Mouse (Mus musculus) layer of hippocampus, adult 11-12 months (tissue): ENCODE measurements around the gene Dcaf10.
A peak's percentile ranks its signal among the peaks of the same experiment; 100 is the strongest.
"Not testable (repeated sequence)": the region's sequence is repeated elsewhere in the genome, so short reads cannot be mapped to it uniquely, and the experiment has no call there.

ENCODE experiments used
- DNase-seq: peaks from one replicate; pipeline ENCODE4 v3.0.0; 2022; ENCODE audit warnings: low spot score

Dcaf10 gene

DNA sequence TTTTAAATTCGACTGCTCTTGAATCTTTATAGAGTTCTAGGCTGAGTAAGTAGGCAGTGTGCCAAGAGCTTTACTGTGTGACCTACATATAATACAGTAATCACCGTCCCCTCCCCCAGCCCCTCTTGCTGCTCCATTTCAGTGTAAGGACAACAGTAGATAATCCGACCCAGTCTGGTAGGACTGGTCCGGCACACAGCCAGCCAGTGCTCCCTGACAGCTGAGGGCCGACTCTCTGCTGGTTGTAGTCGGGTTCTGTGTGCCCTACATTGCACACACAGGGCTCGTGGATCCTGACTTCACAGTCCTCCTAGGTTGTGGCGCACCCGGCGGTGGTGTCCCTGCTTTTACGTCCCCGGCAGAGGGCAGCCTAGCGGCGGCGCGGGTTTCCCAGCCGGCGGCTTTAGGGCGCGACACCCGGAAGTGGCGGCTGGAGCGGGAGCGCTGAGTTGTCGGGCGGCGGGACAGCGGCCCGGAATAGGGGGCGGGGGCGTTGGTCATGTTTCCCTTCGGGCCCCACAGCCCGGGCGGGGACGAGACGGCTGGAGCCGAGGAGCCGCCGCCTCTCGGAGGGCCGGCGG, at the start of gene Dcaf10:
Gene Dcaf10, plus strand, starts transcription at position 433 of the 581 bp plus-strand sequence.
- peak; percentile 91 for DNase-seq

DNA sequence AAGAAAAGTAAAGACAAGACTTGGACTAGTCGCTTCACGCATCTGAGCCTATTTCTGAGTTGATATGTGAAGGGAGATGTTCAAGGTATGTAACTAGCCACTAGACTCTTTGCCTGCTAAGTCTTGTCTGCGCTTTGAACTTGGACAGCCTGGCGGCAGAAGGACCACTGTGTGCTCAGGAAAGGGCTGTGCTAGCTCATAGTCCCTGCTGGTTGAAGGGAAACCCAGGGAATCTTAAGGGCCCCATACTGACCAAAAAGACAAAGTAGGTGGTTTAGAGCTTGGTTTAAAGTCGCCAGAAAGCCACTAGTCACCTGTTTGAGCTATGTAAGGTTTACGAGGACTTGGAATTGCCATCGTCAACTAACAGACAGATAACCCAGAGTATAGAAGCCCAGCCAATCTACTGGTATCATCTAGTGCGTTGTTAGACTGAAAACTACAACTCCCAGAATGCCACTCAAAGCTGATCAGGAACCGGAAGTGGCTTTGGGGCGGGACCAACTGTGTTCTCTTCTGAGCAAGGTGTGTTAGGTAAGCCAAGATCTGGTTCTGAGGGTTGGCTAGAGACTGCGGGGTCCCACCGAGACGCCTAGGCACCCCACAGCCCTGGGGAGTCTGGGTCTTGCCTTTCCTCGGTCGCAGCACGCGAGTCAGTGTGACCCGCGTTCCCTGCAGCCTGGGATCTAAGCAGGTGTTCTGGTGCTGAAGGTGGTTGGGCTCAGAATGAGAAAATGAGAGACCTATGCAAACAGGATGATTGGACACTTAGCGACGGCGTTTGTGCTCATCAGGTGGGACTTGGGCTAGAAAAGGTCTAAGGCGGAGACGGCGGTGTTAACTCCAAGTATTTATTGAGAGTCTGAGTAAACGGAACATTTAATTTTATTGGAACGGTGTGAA, 45.0 kb upstream of the Dcaf10 start, which contains the start of gene Trmt10b:
Gene Trmt10b, plus strand, starts transcription at position 466 of the 903 bp plus-strand sequence.
- peak; percentile 80 for DNase-seq

DNA sequence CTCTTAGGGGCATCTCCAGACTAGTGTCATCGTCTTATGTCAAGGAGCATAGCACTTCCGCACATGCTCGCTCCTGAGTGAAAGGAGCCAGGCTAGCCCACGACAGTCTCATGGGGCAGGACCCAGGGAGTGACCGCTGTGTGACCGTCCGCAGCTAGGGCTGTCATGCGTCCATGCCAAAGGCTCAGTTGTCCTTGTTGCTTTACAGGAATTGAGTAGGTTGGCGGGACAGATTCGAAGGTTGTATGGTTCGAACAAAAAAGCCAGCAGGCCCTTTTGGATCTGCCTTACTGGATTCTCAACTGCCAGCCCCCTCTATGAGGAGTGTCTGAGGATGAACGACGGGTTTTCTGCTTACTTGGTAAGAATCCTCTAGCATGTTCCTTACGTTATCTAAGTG, 36.4 kb upstream of the Dcaf10 start:
- DNase-seq = no peak

DNA sequence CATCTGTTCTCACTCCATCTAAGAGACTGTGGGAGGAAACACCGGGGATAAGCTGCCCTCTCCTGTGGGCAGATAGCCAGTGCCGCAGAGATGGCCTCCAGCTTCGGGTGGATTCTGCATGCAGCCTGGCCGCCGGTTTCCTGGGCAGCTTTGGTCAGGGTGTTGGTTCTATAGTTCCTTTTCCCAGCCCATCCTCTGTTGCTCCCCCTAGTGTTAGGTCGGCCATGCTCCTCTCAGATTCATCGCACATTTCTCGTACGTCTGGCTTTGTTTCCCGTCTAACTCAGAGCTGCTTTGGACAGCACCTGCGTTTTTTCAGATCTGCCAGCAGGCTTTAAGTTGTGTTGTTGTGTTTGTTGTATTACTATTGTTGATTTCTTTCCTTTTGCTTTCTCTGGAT, 33.9 kb upstream of the Dcaf10 start:
- DNase-seq = no peak

DNA sequence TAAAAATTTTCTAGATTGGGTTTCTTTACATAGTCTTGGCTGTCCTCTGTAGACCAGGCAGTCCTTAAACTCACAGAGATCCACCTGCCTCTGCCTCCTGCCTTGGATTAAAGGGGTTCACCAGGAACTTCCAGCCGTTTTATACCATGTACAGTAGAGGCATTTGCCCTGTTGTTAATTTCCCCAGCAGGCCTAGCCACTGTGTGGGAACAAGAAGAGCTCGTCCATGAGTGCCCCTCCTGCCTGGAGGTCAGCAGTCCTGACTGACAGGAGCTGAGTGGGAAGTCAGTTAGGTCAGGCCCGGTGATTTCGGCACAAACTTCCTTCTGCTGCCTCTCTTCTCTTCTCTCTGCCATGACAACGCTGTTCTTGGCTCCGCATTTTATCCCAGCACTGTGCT, 33.3 kb upstream of the Dcaf10 start:
- DNase-seq = no peak

DNA sequence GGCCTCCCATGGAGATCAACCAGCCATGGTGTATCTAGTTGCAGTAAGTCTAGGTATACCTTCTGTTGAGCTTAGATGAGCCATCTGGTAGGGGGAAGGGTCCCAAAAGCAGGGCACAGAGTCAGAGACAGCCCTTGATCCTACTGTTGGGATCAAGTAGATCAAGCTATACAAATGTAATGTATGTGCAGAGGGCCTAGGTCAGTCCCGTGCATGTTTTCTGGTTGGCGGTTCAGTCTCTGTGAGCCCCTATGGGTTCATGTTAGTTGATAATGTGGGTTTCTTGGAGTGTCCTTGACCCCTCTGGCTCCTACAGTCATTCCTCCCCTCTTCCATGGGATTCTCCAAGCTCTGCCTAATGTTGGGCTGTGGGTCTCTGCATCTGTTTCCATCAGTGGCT, 30.8 kb upstream of the Dcaf10 start:
- DNase-seq = no peak

DNA sequence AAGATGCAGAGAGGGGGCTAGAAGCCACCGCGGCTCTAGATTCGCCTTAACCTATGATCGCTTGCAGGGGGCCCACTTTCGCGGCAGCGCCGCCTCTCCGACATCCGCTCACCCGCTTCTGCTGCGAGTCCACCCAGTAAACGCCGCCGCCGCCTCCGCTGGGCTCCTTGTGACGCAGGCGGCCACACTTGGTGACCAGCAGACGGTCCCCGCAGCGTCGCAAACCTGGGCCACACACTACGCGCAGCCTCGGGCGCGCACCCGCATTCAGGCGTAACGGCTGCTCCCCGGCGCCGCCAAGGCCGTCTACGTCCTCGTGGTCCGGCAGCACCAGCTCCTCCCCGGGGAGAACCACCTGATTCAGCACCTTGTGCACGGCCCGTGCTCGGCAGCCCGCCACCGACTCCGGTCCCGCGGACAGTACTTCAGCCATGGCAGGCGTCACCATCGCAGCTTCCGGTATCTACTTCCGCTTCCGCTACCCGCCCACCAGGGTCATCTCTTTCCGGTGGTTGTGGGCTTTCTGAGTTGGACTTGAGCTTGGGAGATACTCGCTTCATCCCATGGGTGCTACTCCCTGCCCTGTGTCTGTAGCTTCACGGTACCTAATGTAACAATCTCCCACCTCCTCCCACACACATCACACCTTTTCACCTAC, 21.6 kb upstream of the Dcaf10 start:
- peak; percentile 89 for DNase-seq

DNA sequence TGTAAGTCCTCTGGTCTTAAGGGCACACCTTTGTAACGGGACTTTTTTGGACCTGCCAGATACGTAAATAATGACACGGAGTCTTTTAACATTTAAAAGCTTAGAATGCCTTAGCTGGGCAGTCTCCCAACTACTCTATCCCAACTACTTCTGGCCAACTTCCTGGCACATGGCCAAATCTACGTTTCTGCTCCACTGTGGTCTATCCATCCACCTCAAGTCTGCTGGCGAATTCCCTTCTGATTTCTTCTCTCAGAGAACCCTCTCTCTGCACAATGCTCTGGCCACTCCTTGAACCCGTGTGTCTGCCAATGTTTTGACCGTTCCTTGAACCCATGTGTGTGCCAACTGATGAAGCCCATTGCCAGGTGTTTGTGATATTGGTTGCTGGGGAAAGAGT, 10.8 kb upstream of the Dcaf10 start:
- no peak for DNase-seq

DNA sequence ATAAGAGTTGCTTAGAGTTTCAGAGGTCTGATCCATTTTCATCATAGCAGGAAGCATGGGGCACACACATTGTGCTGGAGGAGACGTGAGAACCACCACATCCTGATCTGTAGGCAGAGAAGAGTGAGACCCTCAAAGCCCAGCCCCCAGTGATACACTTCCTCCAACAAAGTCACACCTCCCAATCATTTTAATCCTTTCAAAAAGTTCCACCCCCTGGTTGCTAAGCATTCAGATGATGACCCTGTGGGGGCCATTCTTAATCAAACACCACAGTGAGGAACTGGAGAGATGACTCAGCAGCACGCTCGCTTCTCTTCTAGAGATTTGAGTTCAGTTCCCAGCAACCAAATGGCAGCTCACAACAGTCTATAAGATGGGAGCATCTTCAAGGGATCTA, 9.4 kb upstream of the Dcaf10 start:
- no peak for DNase-seq

DNA sequence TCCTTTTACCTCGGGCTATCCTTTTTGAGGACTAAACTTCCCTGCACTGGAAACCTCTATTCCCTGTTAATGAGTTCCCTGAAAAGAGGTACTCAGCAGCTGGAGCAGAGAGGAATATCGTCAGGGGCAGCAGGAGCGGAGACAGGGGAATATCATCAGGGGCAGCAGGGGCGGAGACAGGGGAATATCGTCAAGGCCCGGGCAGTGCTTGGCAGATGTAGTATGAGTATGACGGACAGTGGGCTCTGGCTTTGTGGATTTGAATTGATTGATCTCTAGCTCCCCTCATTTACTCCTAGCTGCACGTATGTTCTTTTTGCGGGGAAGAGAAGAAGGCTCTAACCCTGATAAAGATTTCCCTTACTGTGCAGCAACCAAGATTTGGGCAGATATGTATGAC, 675 bp upstream of the Dcaf10 start:
- DNase-seq = no peak

DNA sequence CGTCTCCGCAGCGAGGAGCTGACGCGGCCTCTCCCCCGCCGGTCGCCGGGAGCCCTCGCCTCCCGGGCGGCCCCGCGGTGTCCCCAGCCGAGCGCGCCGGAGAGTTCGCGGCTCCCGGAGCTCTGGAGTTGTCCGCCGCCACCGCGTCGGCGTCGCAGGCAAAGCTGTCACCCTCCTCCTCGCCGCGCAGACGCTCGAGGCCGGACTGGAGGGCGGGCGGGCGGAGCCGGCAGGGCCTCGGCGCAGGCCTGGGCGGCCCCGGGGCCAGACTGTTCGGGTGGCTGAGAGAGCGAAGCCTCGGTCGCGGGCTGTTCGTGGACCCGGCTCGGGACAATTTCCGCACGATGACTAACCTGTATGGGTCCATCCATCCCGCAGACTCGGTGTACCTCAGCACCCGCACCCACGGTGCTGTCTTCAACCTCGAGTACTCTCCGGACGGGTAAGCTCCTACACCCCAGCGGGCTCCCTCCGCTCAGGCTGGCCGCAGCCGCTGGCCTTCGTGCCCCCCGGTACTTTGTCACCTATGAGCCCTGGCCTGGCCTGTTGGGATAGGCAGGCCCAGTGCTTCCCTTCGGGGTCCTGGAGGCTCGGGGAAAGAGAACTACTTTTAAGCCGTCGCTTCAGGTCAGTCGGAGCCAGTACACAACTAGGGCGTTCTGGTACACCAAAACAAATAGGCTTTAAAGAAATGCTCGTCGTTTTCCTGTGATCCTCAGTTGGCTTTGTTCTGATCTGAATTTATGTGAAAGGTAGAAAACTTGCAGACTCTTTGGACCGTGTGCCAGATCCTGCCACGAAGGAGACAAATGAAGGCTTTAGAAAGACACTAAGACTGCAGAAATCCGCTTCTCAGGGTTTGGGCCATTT, 620 bp downstream of the Dcaf10 start, which contains the start of gene Exosc3:
Gene Exosc3, minus strand, starts transcription at position 447 of the 870 bp plus-strand sequence.
- DNase-seq = no peak

DNA sequence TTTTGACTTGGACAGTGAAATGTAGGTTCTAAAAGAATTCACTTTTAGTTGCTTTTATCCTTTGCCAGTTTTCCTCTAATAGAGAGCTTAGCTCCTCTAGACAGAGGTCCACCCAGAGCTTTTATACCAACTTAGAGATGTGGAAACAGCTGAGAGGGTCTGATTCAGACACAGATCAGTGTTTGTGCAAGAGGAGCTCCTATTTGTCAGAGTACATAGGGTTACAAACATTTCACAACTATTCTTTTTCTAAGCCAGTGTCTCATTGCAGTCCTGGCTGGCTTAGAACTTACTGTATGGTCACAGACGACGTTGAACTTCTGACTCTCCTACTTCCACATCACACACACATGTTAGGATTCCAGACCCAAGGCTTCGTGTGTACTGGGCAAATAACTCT, 14.8 kb downstream of the Dcaf10 start:
- no peak for DNase-seq

DNA sequence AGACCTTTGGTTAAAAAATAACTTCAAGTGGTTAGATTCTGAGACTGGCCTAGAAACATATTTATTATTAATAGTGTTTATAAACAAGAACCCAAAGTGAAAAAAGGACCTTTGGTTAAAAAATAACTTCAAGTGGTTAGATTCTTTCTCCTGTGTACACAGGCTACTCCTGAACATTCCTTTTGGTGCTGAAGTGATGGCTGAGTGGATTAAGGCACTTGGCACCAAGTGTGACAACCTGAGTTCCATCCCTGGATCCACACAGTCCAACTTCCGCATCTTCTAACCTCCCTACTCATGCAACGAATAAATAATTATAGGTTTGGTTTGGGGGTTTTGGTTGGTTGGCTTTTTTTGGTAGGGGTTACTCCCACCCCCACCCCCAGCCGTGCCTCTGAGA, 29.4 kb downstream of the Dcaf10 start:
- DNase-seq = no peak

DNA sequence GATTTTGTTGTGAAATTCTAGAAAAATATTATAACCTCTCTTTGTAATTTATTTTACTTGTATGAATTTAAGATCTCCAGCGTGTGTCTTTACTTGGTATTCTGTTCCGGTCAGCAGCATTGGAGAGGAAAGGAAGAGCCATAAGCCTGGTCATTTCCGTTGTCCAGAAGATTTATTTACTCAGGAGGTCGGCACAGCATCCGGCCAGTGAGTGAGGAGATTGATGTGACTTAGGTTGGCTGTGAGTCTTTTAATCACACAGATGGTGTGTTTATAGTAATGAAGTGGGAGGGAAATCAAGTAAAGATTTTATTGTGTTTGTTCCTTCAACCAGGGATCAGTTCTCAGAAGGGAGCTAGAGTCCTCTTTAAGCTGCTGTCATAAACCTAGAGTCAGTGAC, 33.0 kb downstream of the Dcaf10 start:
- DNase-seq = no peak

DNA sequence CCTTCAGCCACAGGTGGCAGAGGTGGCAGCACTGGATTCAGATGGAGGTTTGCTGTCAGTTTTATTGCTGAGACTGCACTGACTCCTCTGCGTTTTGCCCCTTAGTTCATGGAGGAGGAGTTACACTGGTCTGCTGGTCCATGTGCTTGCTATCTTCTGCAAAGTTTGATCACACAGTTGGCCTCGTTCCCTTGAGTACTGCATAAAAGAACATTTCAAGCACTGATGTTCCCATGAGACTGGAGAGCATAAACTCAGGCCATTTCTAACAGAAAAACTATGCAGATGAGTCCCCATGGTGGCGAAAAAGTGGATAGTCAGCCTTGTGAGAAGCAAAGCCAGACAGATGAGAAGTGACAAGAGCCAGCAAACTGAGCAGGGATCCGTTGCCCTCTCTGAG, 34.7 kb downstream of the Dcaf10 start:
- no peak for DNase-seq

DNA sequence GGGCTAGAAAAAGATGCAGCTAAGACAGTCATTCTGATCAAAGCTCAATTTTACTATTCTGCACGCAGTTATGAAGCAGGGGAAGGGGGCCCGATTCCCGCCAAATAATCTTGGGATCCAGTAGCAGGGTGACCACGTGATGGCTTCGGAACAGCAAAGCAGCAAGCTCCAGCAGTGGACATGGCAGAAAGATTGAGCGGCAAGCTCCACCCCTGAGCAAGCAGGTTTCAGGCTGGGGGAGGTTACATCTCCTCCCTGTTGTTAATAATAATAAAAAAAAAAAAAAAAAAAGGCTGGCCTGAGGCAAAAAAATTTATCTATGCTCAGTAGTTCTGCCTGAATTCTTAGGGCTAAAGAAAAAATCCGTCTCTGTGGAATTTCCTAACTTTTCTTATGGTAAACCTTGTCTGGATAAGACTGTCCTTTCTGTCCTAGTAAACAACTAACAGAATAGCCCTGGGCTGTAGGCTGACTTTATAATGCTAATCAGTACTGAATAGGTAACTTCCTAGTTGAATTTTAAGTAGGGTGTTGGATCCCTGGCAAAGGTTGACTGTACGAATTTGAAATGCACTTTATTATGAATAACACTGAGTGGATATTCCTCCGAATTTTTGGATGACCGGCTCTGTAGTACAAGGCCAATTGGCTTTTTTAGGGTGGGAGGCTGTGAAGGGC, 39.1 kb downstream of the Dcaf10 start:
- DNase-seq = not testable (repeated sequence)

DNA sequence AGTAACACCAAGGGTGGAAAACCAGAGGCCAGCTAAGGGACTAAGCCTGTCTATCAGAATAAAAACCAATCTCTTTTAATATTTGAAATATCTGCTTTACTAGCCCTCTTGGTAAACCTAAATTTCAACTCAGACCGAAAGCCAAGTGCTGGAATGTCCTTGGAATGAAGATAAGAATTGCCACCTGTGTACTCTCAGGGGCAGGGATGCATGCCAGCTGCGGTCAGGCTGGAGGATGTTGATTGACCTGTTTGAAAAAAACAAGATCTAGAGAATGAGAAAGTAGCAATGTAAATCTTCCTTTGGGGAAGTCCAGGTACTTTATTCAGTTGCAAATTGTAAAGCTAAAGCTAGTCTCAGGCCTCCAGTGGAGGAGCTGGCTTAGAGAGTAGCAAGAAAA, 40.2 kb downstream of the Dcaf10 start:
- not testable (repeated sequence) for DNase-seq

DNA sequence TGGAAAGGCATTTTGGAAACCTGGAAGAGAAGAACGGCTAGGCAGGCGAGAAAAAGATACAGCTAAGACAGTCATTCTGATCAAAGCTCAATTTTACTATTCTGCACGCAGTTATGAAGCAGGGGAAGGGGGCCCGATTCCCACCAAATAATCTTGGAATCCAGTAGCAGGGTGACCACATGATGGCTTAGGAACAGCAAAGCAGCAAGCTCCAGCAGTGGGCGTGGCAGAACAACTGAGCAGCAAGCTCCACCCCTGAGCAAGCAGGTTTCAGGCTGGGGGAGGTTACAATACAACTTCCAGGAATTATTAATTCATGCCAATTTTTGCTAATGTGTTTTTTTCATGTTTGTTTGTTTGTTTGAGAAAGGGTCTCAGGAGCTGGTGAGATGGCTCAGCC, 45.4 kb downstream of the Dcaf10 start:
- DNase-seq = not testable (repeated sequence)

DNA sequence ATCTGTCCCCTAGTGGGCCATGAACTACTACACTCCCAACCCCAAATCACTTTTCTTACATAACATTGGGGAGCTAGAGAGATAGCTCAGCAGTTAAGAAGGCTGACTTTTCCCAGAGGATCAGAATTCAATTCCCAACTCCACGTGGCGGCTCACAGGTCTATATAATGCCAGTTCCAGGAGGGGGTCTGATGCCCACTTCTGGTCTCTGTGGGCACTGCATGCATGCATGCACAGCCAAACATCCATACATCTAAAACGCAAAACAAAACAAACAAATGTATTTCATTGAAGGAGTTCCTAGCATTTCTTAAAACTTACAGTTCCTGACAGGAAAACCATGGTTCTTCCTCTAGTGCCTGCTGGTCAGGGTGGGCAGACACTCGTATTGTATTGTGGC, 50.2 kb downstream of the Dcaf10 start:
- no peak for DNase-seq

DNA sequence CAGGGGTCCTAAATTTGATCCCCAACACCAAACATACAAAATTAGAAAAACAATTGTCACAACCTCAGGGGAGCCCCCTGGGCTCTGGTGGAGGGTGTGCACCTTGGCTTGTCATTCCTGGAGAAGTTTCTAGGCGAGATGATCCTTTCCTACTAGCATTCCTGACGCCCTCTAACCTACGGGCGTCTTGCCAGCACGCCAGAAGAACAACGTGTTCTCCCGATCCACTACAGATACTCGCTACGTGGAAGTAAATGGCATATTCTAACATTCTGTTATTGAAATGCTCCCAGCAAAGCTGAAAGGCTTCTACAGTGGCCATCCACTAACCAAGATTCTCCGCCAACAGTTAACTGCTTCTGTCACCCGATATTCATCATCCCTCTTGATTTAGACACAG, 50.7 kb downstream of the Dcaf10 start:
- no peak for DNase-seq

DNA sequence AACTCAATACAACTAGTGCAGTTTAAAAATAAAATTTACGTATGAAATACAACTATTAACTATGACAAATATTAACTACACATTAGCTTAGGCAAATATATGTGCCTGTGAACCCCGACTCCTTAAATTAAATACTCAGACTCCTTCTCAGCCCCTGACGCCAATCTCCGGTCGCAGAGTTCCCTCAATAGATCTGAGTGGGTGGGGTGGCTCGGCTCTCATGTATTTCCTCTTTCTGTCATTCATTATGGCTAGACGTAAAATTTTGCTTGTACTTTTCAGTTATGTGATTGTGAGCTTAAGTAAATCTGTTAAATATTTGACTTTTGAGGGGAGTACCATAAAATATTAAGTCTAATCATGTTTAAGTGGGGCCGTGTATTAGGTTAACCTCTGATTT, 51.1 kb downstream of the Dcaf10 start:
- no peak for DNase-seq
